Mouse (Mus musculus): ENCODE data around the gene 1700021F05Rik.

The 1700021F05Rik gene
- long read RNA-seq, experiment 1, transcript 1700021F05Rik-202 (4 exons, 860 nt) = major isoform, 26 of 36 reads
- long read RNA-seq, experiment 1, partial matches to known transcripts = 6 of 36 reads
- long read RNA-seq, experiment 1, other reads (novel, unspliced or antisense) = 4 of 36 reads
- long read RNA-seq, experiment 2, transcript 1700021F05Rik-202 (4 exons, 860 nt) = major isoform, 35 of 53 reads
- long read RNA-seq, experiment 2, partial matches to known transcripts = 16 of 53 reads
- long read RNA-seq, experiment 2, other reads (novel, unspliced or antisense) = 2 of 53 reads

DNA sequence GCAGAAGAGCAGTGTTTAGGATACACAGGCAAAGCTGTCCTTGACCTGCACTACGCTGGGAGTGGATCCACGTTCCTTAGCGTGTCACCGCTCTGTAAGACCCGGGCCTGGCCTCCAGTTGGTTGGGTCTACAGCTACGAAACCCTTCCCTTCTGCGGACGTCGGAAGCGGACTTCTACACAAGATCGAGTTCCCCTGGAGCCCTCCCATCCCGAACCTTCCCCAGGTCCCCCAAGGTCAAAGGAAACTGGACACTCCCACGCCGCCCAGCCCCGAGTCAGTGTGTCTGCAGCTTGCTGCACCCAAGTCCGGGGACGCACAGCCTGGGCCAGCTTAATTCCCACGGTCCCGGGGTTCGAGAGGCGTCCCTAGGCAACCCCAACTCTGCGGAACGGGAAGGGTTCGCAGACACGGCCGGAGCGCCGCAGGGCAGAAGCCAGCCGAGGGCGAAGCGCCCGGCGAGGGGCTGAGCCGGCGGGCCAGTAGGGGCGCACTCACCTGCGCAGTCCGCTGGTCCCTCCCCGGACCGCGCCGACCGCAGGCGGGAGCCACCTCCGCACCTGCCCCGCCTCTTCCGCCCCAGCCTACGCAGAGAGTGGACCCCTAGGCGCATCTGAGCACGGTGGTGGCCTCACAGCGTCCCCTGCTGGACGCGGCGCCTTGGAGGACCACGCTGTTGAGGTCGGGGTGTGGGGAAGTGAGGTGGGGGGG, at the start of gene 1700021F05Rik:
TSS of gene 1700021F05Rik (minus strand) at position 553 of the 711 bp plus-strand sequence.
- intact Hi-C loops (cut with DNase I) = loop anchor here (2.0 kb wide), 1 partner anchor 62 kb away; the partner anchor contains the start of gene Bend3

DNA sequence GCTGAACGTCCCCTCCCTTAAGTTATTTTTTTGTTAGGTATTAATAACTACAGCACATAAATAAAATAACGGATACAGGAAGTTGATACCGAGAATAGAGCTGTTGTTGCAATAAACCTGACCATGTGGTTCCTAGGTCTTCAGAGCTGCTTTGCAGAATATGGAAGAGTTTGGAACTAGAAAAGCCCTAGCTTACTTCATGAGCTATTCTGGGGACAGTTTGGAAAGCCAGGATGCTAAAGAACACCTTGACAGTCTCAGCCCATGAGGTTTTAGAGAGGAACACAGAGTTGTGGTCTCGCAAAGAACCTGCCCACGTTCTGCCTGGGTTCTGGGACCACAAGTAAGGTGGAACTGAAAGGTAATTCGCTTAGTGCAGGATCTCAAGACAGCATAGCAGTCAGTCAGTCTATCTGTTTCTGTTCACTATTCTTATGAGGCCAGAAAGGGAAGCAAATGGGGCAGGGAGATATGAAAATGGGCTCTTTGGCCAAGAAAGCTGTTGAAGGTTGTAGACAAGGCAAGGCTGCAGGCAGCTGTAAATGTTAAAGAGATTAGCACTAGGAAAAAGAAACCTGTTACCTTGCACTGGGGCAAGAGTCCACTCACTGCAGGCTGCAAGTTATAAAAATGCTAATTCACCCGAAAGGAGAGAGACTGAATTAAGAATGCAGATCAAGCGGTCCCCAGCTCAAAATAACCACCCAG, 47.8 kb upstream of the 1700021F05Rik start:
- intact Hi-C loops (cut with DNase I) = loop anchor here (10.0 kb wide), 1 partner anchor 126 kb away; no protein-coding TSS in a partner anchor

DNA sequence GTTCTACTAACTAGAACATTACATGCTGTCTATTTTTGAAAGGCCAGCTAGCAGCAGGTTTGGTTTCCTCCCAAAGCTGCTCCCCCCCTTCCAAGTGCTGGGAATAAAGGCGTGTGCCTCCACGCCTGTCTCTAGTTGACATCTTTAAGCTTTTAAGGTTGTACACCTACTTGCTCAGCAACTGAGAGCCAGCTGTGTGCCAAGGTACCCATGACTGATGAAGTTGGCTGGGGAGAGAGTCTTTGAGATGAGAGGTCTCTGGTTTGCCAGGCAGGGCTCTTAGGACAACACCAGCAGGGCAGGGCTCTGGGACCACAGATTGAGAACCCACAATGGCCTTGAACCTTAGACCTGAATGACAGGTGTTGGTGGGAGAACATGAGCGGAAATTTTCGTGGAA, 43.7 kb upstream of the 1700021F05Rik start:
- intact Hi-C loops (cut with DNase I) = loop anchor here (10.0 kb wide), 1 partner anchor 130 kb away; no protein-coding TSS in a partner anchor

DNA sequence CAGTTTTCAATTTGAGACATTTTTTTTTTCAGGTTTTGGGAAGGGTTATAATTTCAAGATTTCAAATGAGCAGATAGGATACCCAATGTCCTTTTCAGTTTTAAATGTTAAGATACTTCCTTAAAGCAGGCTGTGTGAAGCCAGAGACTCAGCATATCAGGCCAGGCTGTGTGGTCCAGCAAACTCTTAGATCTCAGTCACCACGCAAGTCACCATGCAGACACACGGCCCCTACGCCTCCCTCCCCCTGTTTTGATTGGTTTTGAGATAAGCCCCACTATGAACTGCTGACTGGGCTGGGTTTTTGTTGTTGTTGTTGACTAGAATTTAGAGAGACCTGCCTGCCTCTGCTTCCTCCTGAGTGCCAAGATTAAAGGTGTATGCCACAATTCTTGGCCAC, 40.5 kb upstream of the 1700021F05Rik start:
- intact Hi-C loops (cut with DNase I) = loop anchor here (10.0 kb wide), 1 partner anchor 134 kb away; no protein-coding TSS in a partner anchor

DNA sequence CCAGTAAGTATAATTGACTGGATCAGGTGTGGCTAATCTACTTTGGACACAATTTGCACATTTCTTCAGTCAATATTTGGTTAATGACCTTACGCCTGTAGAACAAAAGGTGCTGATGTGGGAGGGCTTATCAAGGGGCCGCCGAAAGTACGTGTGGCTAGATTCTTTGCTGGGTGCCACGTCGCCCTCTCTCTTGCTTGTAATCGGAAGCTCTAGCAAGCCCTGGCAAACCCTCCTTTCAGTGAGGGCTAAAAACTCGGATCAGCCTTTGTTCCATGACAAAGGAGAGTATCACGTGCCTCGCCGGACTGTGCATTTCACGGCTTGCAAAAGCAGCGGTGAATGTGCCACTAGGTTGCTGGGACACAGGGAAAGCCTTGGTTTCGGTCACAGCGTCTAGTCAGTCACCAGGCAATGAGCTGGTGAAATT, 39.9 kb upstream of the 1700021F05Rik start:
- intact Hi-C loops (cut with DNase I) = loop anchor here (10.0 kb wide), 1 partner anchor 134 kb away; no protein-coding TSS in a partner anchor

DNA sequence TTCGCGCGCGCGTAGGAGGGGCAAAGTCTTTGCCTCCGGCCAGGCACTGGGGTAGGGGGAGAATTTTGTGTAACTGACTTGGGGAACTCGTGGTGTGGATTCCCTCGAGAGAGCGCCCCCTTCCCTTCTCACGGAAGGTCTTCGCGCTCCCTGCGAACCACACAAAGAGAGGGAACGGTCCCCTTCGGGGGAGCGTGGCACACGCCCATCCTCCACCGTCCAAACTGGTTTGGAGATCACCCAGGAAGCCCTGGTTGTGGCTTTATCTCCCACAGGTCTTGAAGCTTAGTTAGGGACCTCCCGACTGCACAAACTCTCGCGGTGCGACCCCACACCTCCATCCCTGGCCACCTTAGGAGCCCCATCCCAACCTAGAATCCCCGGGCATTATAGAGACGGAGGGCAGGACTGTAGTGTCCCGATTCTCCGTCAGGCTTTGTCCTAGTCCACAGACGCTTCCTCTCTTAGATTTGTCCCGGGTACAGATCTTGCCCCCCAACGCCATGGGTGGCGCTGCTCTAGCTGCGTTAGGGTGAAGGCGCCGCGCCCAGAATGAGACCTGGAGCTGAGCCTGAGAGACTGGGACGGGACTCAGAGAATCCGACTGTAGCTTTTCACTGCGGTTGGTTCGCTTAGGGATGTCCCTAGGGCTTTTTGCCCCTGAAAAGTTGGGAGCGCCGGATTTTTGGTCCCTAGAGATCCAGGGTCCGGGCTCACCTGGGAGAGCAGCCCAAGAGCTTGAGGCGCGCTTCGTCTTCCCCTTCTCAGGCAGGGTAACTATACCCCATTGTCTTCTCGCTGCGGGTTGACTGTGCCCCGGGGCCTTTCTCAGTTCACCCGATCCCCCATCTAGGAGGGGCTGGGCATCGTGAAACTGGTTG, 38.8 kb upstream of the 1700021F05Rik start:
- intact Hi-C loops (cut with DNase I) = loop anchor here (5.0 to 10.0 kb wide), 2 partner anchors 135 to 493 kb away; no protein-coding TSS in a partner anchor

DNA sequence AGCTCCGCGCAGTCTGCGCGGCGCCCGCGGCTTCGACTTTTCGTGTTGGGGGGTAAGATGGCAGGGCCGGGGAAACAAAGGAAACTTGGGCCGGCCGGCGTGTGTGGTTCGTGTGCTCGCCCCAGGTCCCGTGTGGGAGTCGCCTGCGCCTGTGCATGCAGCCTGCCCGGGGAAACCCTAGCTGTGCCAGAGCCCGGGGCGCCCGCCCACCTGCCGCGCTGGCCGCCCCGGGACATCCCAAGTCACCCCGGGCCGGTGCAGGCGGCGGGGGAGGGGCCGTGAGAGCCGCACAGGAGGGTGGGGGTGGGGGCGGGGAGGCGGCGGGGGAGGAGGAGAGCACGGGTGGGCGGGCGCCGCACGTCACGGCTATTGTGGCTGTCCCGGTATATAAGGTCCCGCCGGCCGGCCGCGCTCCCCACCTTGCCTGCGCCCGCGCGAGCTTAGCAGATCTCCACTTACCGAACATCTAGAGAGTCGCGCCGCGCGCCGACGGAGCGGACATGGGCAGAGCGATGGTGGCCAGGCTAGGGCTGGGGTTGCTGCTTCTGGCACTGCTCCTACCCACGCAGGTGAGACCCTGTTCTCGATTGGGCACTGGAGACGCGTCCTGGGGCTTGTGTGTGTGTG, 38.1 kb upstream of the 1700021F05Rik start:
- intact Hi-C loops (cut with DNase I) = loop anchor here (5.0 kb wide), 1 partner anchor 493 kb away; no protein-coding TSS in a partner anchor

DNA sequence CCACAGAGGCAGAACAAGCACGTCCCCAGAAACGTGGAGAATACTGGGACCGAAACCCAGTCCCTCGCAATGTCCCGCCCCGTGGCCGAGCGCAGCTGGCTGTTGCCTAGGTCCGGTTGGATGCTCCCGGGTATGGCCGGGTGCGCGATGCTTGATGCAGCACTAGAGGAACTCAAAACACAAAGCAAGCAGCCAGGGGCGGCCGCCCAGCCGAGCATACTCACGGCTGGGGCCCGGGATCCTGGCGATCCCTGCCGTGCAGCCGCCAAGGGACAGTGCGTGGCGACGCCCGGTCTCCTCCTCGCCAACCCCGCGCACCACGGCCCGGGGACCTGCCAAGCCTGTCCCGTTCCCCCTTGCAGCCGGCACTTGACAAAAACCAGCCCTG, 37.6 kb upstream of the 1700021F05Rik start:
- intact Hi-C loops (cut with DNase I) = loop anchor here (5.0 kb wide), 1 partner anchor 494 kb away; no protein-coding TSS in a partner anchor

DNA sequence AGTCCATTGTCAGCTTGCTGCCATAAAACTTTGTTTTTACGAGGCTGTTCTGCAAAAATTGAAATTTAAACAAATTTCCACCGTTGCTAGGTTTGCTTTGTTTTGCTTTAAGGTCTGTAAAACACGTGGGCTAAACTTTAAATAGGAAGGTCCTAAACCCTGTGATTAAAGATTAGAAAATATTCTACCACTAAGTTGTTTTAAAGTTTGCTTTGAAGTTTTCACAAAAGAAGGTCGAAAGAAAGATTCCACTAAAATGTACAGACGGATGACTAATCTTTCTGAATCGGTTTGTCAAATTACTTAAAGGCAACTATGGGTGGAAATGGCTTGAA, 37.2 kb upstream of the 1700021F05Rik start, which contains the start of gene Cd24a:
TSS of gene Cd24a (plus strand) at position 288 of the 335 bp plus-strand sequence.
- intact Hi-C loops (cut with DNase I) = loop anchor here (5.0 kb wide), 1 partner anchor 494 kb away; no protein-coding TSS in a partner anchor

DNA sequence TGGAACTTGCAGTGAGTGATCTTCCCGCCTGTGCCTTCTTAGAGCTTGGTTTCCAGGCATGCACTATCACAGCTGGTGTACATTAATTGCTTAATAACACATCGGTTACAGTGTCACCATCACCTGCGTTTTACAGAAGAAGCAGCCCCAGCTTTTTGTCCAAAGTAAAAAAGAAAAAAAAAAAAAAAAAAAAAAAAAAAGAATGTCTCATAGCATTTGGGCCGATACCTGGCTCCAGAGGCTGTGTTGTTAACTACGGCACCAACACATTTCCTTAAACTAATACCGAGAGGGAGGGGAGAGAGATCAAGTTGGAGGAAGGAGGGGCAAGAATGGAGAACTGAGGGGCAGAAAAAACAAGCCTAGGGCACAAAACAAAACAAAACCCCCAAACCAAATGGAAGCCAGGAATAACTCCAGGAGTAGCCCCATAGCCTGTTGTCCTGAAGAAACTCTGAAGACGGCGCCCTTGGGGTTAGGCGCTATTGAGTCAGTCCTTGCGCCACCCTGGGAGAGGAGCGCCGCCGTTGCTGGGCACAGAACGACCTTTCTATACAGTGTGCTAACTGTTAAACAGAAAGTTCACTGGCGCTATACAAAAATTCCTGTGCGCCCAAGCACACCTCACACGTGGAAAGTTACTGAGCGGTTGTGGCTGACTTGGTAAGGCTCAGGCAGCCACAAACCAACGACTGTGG, 36.7 kb upstream of the 1700021F05Rik start:
- intact Hi-C loops (cut with DNase I) = loop anchor here (5.0 kb wide), 1 partner anchor 495 kb away; no protein-coding TSS in a partner anchor

DNA sequence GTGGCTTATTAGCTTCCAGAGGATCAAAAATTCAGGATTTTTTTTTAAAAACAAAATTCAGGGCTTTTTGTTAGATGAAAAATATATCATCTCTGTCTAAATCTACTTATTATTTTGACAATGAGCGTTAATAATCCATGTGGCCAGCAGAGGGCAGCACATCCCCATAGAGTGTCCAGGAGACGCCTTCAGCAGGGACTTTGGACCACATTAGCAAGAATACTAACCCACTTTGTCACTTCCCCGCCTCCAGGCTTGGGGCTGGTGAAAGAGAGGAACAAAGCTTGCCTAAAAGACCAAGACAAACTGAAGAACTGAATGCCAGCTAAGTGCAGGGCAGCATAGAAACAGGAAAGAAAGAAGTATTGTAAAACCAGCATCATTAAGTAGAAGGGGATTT, 34.2 kb upstream of the 1700021F05Rik start:
- intact Hi-C loops (cut with DNase I) = loop anchor here (1.0 to 5.0 kb wide), 2 partner anchors 344 to 497 kb away; no protein-coding TSS in a partner anchor

DNA sequence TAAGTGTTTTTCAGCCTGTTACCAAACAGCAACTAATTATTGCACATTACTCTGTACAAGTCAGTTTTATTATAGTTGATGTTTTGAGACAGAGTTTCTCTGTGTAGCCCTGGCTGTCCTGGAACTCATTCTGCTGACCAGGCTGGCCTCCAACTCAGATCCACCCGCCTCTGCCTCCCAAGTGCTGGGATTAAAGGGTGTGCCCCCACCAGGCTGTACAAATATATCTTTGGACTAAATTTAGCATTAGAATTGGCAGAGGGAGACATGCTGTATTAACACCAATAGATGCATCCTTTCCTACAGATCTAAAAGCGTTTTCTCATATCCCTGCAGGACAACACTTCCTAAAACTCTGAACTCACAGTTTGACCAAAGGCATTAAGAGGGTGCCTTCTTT, 33.6 kb upstream of the 1700021F05Rik start:
- intact Hi-C loops (cut with DNase I) = no loop called here

DNA sequence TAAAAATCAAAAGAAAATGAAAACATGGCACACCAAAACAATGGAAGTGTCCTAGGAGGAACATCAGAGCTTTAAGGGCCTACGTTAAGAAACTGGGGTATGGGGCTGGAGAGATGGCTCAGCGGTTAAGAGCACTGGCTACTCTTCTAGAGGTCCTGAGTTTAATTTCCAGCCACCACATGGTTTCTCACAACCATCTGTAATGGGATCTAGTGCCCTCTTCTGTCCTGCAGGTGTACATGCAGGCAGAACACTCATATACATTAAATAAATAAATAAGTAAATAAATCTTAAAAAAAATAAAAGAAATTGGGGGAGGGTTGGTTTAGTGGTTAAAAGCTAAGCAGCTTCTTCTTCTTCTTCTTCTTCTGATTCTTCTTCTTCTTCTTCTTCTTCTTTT, 20.5 kb upstream of the 1700021F05Rik start:
- intact Hi-C loops (cut with DNase I) = no loop called here

DNA sequence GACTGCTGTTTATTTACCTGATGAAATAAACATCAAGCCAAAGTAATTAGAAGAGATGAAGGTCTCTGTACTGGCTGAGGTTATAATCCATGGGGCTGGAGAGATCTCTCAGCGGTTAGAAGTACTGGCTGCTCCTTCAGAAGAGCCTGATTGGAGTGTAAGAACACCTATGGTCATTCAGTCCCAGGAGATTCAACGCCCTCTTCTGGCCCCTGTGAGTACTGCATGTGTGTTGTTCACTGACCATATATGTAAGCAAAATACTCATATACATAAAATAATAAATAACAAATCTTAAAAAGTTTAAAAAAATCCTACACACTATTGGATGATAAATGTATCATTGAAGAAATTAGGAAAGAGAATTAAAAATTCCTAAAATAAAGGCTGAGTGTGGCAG, 20.0 kb upstream of the 1700021F05Rik start:
- intact Hi-C loops (cut with DNase I) = no loop called here

DNA sequence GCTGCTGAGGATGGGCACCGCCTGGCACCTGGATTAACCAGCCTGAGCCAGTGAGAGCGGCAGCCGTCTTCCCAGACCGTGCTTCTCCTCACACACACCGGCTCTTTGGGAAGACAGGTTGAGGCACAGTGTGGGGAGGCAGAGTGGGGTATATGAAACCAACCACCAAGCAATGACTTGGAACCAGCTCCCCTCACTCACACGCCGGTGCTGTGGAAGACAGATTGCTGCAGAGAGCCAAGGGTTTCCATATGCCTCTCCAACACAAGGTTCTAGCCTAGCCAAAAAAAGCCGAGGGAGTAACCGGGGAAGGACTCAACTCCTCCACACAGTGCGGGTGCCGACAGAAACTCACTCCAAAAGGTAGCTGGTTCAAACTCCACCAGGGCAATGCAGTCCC, 18.5 kb upstream of the 1700021F05Rik start:
- intact Hi-C loops (cut with DNase I) = no loop called here

DNA sequence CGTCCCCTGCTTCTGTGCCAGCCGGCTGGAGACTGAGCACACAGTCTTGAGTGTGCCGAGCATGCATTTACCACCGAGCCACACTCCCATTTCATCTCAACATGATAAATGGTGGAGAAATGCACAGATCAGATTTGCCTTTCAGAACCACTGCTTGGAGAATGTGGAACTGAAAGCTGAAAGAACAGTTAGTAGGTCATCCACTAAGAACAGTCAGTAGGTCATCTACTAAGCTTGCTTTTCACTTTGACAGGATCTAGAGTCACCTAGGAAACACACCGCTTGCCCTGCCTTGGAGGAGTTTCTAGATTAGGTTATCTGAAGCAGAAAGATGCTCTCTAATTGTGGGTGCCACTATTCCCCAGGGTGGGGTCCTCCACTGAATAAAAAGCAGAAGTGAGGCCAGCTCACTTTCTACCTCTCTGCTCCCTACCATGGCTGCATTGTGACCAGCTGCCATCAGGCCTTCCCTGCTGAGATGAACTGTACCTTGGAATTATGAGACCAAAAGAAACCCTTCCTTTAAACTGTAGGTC, 16.9 kb upstream of the 1700021F05Rik start:
- intact Hi-C loops (cut with DNase I) = no loop called here

DNA sequence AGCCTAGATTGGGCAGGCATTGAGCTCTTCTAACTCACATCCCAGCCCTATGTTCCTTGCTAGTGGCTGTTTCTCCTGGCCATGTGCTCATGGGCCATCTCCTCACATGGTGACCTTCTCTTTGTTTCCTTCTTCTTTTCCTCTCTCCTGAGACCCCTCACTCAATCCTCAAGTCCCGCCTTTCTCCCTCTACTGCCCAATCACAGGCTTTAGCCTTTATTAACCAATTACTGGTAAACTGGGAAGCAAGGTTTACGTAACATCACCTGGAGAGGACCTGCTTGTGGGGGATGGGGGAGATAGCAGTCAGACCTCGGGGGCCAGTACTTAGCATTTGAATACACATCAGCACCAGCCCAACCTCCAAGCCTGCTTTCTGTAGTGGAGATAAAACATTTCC, 10.6 kb upstream of the 1700021F05Rik start:
- intact Hi-C loops (cut with DNase I) = no loop called here

DNA sequence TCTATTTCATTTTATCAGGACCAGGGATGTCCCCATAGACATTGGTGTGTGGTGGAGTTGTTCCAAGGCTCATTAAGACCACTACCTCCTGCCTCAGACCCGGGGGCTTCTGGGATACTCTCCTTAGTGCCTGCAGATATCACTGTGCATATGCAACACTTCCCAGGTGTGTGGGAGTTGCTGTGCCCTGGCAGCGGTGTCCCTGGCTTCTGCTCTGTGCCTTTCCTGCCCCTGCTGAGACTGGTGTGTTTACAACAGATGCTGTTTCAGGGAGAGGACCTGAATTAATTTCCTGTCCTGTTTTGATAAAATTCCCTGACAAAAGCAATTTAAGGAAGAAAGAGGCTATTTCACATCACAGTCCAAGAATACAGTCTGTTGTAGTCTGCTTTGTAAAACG, 10.1 kb upstream of the 1700021F05Rik start:
- intact Hi-C loops (cut with DNase I) = no loop called here

DNA sequence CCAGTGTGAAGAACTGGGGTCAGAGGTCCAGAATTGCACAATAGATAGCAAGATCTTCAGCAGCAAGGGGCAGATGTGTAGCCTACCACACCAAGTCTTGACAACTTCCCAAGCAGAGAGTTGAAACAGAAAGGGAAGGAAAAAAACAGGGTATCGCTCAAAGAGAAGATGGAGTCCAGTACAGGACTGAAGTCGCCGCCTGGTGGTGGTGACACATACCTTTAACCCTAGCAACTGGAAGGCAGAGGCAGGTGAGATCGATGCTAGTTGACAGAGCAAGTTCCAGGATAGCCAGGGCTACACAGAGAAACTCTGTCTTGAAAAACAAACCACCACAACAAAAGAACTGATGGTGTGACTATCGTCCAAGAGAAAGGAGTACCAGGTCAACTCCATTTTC, 8.6 kb upstream of the 1700021F05Rik start:
- intact Hi-C loops (cut with DNase I) = no loop called here

All from adrenal gland (tissue).